Mouse (Mus musculus): ENCODE measurements at regions not wholly inside any gene's neighbourhood (a gene's known extent, or its start where the extent isn't known, plus 50 kb on each side); places are given as distances from the start of the nearest gene placed in this dataset.

DNA sequence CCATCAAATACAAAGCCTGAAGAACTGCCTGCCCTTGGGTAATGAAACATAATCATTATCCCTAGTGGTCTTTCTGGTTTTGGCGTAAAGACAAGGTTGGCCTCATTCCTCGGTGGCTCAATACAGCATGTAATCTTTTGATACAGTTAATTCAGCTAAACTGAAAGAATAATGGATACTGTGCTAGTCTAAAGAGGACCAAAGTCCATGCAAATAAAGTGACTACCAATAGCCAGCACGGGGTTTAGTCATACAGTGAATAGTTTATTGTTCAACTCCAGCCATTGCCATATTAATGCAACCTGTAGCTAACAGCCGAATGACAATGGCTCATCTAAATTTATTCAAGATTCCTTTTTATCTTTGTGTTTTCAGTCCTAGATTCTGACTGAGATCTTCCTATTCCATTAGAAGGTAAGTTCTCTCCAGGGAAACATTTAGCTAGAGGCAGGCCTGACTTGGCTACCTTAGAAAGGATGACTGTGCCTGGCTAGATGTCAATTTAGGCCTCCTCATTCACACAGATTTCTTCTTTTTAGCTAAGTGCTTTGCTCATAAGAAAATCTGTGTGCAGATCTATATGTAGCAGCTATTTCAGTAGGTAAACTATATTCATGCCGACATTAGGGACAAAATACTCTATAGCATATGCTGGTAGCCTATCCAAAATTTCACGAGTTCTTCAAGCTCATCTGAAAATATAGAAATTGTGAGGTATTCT, 74.4 kb downstream of the Arrdc3 start:
- Histone ChIP-seq H3K9me3 (ENCODE audit: low read length) (no peaks in the 10 kb centered on the region), H3K4me3 (replicated peaks; ENCODE audit: low read length) (no peak overlapping the region), H3K36me3 (ENCODE audit: insufficient read depth, low read length) (no peaks in the 10 kb centered on the region), H3K4me1 (replicated peaks; ENCODE audit: low read depth, low read length) (peaks cover 6% of the 10 kb centered on the region; the same call in 1 of the 2 replicates), H3K27me3 (ENCODE audit: insufficient read depth, low read length) (peaks cover 5% of the 10 kb centered on the region)
- TF ChIP-seq NANOG (IDR thresholded peaks at IDR 0.05; ENCODE audit: borderline replicate concordance, low read length): no peak

DNA sequence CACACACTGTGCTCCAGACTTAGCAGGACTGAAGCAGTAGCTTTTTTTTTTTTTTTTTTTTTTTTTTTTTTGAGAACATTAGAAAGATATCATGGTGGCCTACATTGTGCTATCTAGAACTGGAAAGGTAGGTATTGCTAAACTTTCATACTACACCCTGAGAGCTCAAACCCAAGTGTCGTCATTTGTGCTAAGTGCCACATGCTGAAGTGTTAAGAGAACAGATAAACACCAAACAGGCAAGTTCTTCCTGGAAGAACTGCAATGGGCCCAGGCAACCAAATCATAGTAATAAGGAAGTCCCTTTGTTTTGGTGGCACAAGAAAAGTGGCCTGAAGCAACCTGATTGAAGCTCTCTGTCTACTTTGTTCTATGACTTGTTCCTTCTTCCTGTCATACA, 76.6 kb downstream of the Arrdc3 start:
- 0 out of 2 replicates have a peak, but pooled peaks cover 5% of the 10 kb centered on the region for H3K9me3 ChIP-seq (ENCODE audit: low read length)
- H3K4me1 ChIP-seq (replicated peaks; ENCODE audit: low read depth, low read length): peaks cover 18% of the 10 kb centered on the region
- no peak overlapping the region for H3K4me3 ChIP-seq (replicated peaks; ENCODE audit: low read length)
- peaks cover 23% of the 10 kb centered on the region for H3K27me3 ChIP-seq (ENCODE audit: insufficient read depth, low read length)
- TF ChIP-seq CTCF (conservative IDR thresholded peaks at IDR 0.05; ENCODE audit: low read length): no peak
- TF ChIP-seq POU5F1 (IDR thresholded peaks at IDR 0.05; ENCODE audit: borderline replicate concordance, low read length): no peak
- no peak for TF ChIP-seq NANOG (IDR thresholded peaks at IDR 0.05; ENCODE audit: borderline replicate concordance, low read length)
- H3K36me3 ChIP-seq (ENCODE audit: insufficient read depth, low read length): no peaks in the 10 kb centered on the region

DNA sequence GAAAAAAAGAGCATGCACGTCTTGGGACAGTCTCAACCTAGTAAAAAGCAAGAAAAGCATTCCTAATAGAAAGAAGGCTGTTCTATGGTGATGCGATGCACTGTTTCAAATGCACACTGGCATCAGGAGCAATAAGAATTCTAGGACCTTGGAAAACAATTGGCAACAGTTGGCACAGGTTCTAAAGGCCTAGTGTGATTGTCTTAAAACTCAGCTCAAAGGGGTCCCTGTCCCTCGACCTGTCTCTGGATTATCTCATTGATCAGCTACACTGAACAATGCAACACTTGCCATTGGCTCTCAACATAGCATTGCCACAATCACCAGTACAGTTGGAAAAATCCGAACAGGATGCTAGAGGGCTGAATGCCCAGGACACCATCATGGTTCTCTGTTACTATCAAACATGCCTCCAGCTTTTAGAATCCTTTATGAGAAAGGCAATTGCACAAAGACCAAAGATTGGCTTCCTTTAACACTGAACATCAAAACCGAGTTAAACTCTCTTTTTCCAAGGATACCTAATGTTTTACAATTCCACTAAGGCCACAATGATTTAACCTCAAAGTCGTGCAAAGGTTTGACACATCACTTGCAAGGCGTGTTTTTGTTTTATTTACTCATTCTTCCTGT, 78.9 kb downstream of the Arrdc3 start:
- TF ChIP-seq CTCF (conservative IDR thresholded peaks at IDR 0.05; ENCODE audit: low read length) (no peak), POU5F1 (IDR thresholded peaks at IDR 0.05; ENCODE audit: borderline replicate concordance, low read length) (no peak), NANOG (IDR thresholded peaks at IDR 0.05; ENCODE audit: borderline replicate concordance, low read length) (no peak)
- Histone ChIP-seq H3K4me1 (replicated peaks; ENCODE audit: low read depth, low read length) (peaks cover 18% of the 10 kb centered on the region), H3K27me3 (ENCODE audit: insufficient read depth, low read length) (peaks cover 26% of the 10 kb centered on the region), H3K9me3 (ENCODE audit: low read length) (0 out of 2 replicates have a peak, but pooled peaks cover 5% of the 10 kb centered on the region), H3K4me3 (replicated peaks; ENCODE audit: low read length) (no peak overlapping the region), H3K36me3 (ENCODE audit: insufficient read depth, low read length) (no peaks in the 10 kb centered on the region)

DNA sequence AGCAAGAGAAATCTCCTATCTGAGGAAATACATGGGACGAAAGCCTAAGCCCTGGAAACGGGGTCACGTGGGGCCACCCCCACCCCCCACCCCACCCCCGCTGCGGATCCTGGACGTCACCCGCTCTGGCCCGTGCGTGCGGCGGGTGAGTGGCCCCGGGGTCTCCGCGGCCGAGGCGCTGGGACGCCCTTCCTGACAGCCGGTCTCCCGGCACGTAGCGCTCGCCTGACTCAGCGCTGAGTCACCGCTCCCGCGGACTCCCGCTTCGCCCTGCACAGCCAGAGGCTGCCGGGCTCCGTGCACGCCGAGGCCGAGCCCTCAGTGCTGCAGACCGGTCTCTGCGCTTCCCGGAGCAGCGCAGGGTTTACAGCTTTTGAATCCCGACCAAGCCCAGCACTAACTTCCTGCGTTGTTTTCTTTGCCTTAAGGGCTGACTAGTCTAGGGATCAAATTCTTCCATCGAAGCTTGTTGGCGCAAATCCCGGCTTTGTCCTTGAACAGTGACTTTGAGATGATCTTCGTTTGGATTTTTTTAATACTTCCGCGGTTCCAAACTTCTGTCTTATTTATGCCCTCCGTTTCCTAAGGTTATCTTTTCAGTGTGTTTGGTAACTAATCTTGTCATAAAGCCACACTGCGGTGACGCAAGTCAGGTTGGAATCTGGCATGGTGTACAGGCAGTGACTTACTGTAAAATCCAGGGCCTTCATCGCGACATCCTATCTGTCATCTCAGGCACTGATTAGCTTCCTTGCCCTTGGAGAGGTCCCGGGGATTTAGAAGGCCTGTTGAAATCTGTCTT, 79.8 kb downstream of the Arrdc3 start:
- Histone ChIP-seq H3K4me3 (replicated peaks; ENCODE audit: low read length) (peak overlapping the region; percentile 73), H3K36me3 (ENCODE audit: insufficient read depth, low read length) (no peaks in the 10 kb centered on the region), H3K4me1 (replicated peaks; ENCODE audit: low read depth, low read length) (peaks cover 18% of the 10 kb centered on the region), H3K9me3 (ENCODE audit: low read length) (0 out of 2 replicates have a peak, but pooled peaks cover 5% of the 10 kb centered on the region), H3K27me3 (ENCODE audit: insufficient read depth, low read length) (peaks cover 26% of the 10 kb centered on the region)
- TF ChIP-seq NANOG (IDR thresholded peaks at IDR 0.05; ENCODE audit: borderline replicate concordance, low read length) (no peak), POU5F1 (IDR thresholded peaks at IDR 0.05; ENCODE audit: borderline replicate concordance, low read length) (no peak), CTCF (conservative IDR thresholded peaks at IDR 0.05; ENCODE audit: low read length) (no peak)

DNA sequence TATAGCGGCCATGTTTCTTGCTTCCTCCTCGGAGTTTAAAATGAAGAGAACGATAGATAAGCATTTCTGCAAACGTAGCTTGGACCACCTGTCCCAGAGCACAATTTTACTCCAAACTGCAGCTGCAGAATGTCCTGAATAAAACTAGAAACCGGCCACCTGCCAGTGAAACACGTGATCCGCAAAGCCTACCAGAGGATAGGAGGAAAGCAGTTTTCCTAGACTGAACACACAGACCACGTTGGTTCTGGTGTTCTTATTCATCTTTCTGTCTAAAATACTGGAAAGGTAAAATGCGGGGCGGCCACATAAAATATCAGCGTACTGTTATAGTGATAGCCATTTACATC, 80.4 kb downstream of the Arrdc3 start:
- TF ChIP-seq CTCF (conservative IDR thresholded peaks at IDR 0.05; ENCODE audit: low read length) (no peak), NANOG (IDR thresholded peaks at IDR 0.05; ENCODE audit: borderline replicate concordance, low read length) (no peak), POU5F1 (IDR thresholded peaks at IDR 0.05; ENCODE audit: borderline replicate concordance, low read length) (no peak)
- H3K27me3 ChIP-seq (ENCODE audit: insufficient read depth, low read length): peaks cover 26% of the 10 kb centered on the region
- no peaks in the 10 kb centered on the region for H3K36me3 ChIP-seq (ENCODE audit: insufficient read depth, low read length)
- 0 out of 2 replicates have a peak, but pooled peaks cover 5% of the 10 kb centered on the region for H3K9me3 ChIP-seq (ENCODE audit: low read length)
- peaks cover 18% of the 10 kb centered on the region for H3K4me1 ChIP-seq (replicated peaks; ENCODE audit: low read depth, low read length)
- H3K4me3 ChIP-seq (replicated peaks; ENCODE audit: low read length): peak overlapping the region; percentile 73

DNA sequence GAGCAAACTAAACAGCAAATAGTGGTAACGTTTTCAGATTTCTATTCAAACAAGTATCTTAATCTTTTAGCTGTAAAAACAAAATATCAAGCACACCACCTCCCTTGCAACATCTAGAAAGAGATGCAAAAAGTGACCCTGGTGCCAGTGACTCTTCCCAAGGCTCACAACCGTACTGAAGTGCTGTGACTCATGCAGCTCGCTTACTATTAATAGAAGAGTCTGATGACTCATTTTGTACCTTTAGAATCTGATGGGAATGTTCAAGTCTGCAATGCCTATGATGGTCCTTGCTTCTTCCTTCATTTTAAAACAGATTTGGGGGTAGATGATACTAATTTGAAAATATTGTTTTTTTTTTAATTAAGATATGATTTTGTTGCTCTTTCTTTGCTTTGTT, 88.5 kb downstream of the Arrdc3 start:
- no peaks in the 10 kb centered on the region for H3K27me3 ChIP-seq (ENCODE audit: insufficient read depth, low read length)
- no peaks in the 10 kb centered on the region for H3K9me3 ChIP-seq (ENCODE audit: low read length)
- TF ChIP-seq POU5F1 (IDR thresholded peaks at IDR 0.05; ENCODE audit: borderline replicate concordance, low read length) (no peak), NANOG (IDR thresholded peaks at IDR 0.05; ENCODE audit: borderline replicate concordance, low read length) (no peak), CTCF (conservative IDR thresholded peaks at IDR 0.05; ENCODE audit: low read length) (no peak)
- H3K4me3 ChIP-seq (replicated peaks; ENCODE audit: low read length): no peak overlapping the region
- H3K36me3 ChIP-seq (ENCODE audit: insufficient read depth, low read length): no peaks in the 10 kb centered on the region
- no peaks in the 10 kb centered on the region for H3K4me1 ChIP-seq (replicated peaks; ENCODE audit: low read depth, low read length)

DNA sequence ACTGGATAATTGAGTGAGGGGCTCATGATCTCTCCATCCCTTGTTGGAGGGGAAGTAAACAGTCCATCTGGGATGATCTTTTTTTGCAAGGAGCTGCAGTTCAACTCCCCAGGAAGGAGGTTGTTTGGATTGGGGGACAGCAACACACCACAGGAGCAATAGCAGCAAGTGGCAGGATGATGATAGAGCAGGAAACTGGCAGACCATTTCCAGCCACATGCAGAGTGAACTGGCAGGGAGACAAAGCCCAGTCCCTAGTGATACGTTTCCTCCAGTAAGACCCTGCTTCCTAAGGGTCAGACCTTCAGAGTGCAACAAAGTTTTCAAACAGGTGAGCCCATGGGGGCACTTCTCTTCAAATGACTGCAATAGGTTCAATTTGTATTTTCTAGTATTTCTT, 91.2 kb downstream of the Arrdc3 start:
- no peaks in the 10 kb centered on the region for H3K4me1 ChIP-seq (replicated peaks; ENCODE audit: low read depth, low read length)
- H3K27me3 ChIP-seq (ENCODE audit: insufficient read depth, low read length): no peaks in the 10 kb centered on the region
- H3K9me3 ChIP-seq (ENCODE audit: low read length): no peaks in the 10 kb centered on the region
- H3K4me3 ChIP-seq (replicated peaks; ENCODE audit: low read length): no peak overlapping the region
- TF ChIP-seq NANOG (IDR thresholded peaks at IDR 0.05; ENCODE audit: borderline replicate concordance, low read length) (no peak), CTCF (conservative IDR thresholded peaks at IDR 0.05; ENCODE audit: low read length) (no peak), POU5F1 (IDR thresholded peaks at IDR 0.05; ENCODE audit: borderline replicate concordance, low read length) (no peak)
- H3K36me3 ChIP-seq (ENCODE audit: insufficient read depth, low read length): no peaks in the 10 kb centered on the region

DNA sequence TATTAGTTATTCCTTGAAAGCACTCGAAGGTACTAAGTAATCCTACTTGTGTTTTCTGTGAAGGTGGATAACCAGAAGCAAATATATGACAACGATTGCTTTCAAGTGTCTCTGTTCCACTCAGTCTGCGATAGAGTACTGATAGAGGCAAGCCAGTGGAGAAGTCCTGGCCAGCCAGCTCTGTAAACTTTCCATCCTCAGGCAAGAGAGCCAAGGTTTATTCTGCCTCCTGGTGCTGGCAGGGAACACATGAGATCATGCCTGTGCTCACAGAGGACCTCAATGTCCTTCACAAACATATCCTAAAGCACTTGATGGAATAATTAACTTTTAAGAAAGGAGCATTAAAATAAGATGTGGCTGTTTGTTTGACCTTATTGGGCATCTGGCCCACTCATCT, 94.1 kb downstream of the Arrdc3 start:
- TF ChIP-seq NANOG (IDR thresholded peaks at IDR 0.05; ENCODE audit: borderline replicate concordance, low read length): no peak
- no peak for TF ChIP-seq POU5F1 (IDR thresholded peaks at IDR 0.05; ENCODE audit: borderline replicate concordance, low read length)
- no peak for TF ChIP-seq CTCF (conservative IDR thresholded peaks at IDR 0.05; ENCODE audit: low read length)
- 0 out of 2 replicates have a peak, but pooled peaks cover under 1% of the 10 kb centered on the region for H3K4me1 ChIP-seq (replicated peaks; ENCODE audit: low read depth, low read length)
- no peaks in the 10 kb centered on the region for H3K9me3 ChIP-seq (ENCODE audit: low read length)
- H3K36me3 ChIP-seq (ENCODE audit: insufficient read depth, low read length): no peaks in the 10 kb centered on the region
- no peaks in the 10 kb centered on the region for H3K27me3 ChIP-seq (ENCODE audit: insufficient read depth, low read length)
- H3K4me3 ChIP-seq (replicated peaks; ENCODE audit: low read length): no peak overlapping the region

All from E14TG2a.4 (cell line).